Mouse (Mus musculus) G1E (cell line): ENCODE data around the gene Ngly1.

Experiments
- CTCF ChIP-seq: IDR thresholded peaks from 2 replicates; pipeline ENCODE4 v1.5.1; 2012; ENCODE audit warnings: low read depth, low read length, inconsistent platforms, mixed read lengths
- GATA1 ChIP-seq: IDR thresholded peaks from 2 replicates; pipeline ENCODE4 v1.6.1; 2012; ENCODE audit warnings: borderline replicate concordance, low read length, inconsistent platforms, mixed read lengths

DNA sequence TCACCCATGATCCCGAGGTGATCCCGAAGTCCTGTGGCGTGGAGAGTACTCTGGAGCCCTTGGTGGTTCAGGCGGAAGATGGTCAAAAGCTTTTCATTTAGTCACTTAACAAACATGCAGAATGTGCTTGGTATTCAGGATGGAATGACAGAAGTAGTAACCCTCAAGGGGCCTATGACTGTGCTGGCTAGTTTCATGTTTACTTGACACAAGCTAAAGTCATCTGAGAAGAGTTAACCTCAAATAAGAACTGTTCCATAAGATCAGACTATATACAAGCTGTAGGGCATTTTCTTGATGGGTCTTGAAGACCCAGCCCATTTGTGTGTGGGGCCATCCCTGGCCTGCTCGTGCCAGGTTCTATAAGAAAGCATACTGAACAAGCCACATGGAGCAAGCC lies 52.7 kb downstream of the Ngly1 start:
- TF ChIP-seq GATA1 (no peak), CTCF (no peak)
